Mouse (Mus musculus): ENCODE results near the gene Mast2. TPM values are rescaled to one million over a fixed set of nuclear protein-coding genes. Genes with fewer than 3 reads are reported as not detected.

Mast2 gene
- total and polyA plus RNA-seq, 3 experiments, result 13.3 to 126 (median 46.4) TPM

GRCm38 (mm10) chr4:116403884-116404283 is 60.1 kb downstream of the Mast2 start:
- Histone ChIP-seq H3K36me3 (ENCODE audit: control insufficient read depth in 1 of 2, insufficient read depth in 2 of 2, low read length in 2 of 2) (peaks cover 0 to 27% of the 10 kb centered on the region in 2 experiments; a peak in 2 of 4 replicates), H3K27me3 (ENCODE audit: control insufficient read depth in 1 of 2, insufficient read depth in 2 of 2, low read length in 2 of 2) (no peaks in the 10 kb centered on the region), H3K27ac (ENCODE audit: control insufficient read depth, low read depth, low read length) (no peak overlapping the region), H3K9me3 (replicated peaks; ENCODE audit: insufficient read depth, low read length) (no peaks in the 10 kb centered on the region), H3K4me1 (ENCODE audit: control insufficient read depth in 1 of 2, insufficient read depth in 2 of 2, low read length in 2 of 2) (peaks cover 2 to 17% of the 10 kb centered on the region in 2 experiments; a peak in 3 of 4 replicates), H3K9ac (ENCODE audit: control insufficient read depth, low read depth, low read length, poor library complexity, severe bottlenecking) (no peak overlapping the region), H3K79me2 (ENCODE audit: control insufficient read depth, insufficient read depth, low read length, poor library complexity) (peaks cover 3% of the 10 kb centered on the region; the same call in 1 of the 2 replicates), H3K4me3 (ENCODE audit: control insufficient read depth in 1 of 2, insufficient read depth in 1 of 2, low read depth in 2 of 2, low read length in 2 of 2) (no peak overlapping the region)
- peak; percentile 20 for DNase-seq (ENCODE audit: low read depth, low spot score)
- TF ChIP-seq BHLHE40 (IDR thresholded peaks at IDR 0.05; ENCODE audit: borderline replicate concordance, low read depth, low read length) (no peak), ZC3H11A (IDR thresholded peaks at IDR 0.05; ENCODE audit: low read depth, low read length) (no peak), SMC3 (IDR thresholded peaks at IDR 0.05; ENCODE audit: low read depth, low read length) (peak; percentile 15; the same call in 1 of the 2 replicates), CTCF (IDR thresholded peaks at IDR 0.05 in 2 of 3, conservative IDR thresholded peaks at IDR 0.05 in 1 of 3; ENCODE audit: control insufficient read depth in 1 of 3, insufficient read depth in 1 of 3, low read depth in 2 of 3, low read length in 3 of 3, poor library complexity in 1 of 3, severe bottlenecking in 1 of 3) (peak in 1 of 3 experiments; percentile 15; a peak in 2 of 6 replicates)

GRCm38 (mm10) chr4:116402708-116403107 is 61.3 kb downstream of the Mast2 start:
- Histone ChIP-seq H3K27ac (ENCODE audit: control insufficient read depth, low read depth, low read length) (peak overlapping the region; percentile 24; the same call in 1 of the 2 replicates), H3K36me3 (ENCODE audit: control insufficient read depth in 1 of 2, insufficient read depth in 2 of 2, low read length in 2 of 2) (peaks cover 0 to 27% of the 10 kb centered on the region in 2 experiments; a peak in 2 of 4 replicates), H3K4me1 (ENCODE audit: control insufficient read depth in 1 of 2, insufficient read depth in 2 of 2, low read length in 2 of 2) (peaks cover 2 to 17% of the 10 kb centered on the region in 2 experiments; a peak in 3 of 4 replicates), H3K9me3 (replicated peaks; ENCODE audit: insufficient read depth, low read length) (no peaks in the 10 kb centered on the region), H3K27me3 (ENCODE audit: control insufficient read depth in 1 of 2, insufficient read depth in 2 of 2, low read length in 2 of 2) (no peaks in the 10 kb centered on the region), H3K9ac (ENCODE audit: control insufficient read depth, low read depth, low read length, poor library complexity, severe bottlenecking) (no peak overlapping the region), H3K4me3 (ENCODE audit: control insufficient read depth in 1 of 2, insufficient read depth in 1 of 2, low read depth in 2 of 2, low read length in 2 of 2) (no peak overlapping the region), H3K79me2 (ENCODE audit: control insufficient read depth, insufficient read depth, low read length, poor library complexity) (peaks cover 3% of the 10 kb centered on the region; the same call in 1 of the 2 replicates)
- DNase-seq (ENCODE audit: low read depth, low spot score), result peak; percentile 87
- no peak for TF ChIP-seq ZKSCAN1 (IDR thresholded peaks at IDR 0.05; ENCODE audit: low read depth, low read length)
- no peak for TF ChIP-seq RCOR1 (IDR thresholded peaks at IDR 0.05; ENCODE audit: low read depth, low read length)
- peak; percentile 60 to 74; a peak in 3 of 4 replicates for TF ChIP-seq EP300 (IDR thresholded peaks at IDR 0.05; ENCODE audit: low read depth in 1 of 2, low read length in 2 of 2)
- TF ChIP-seq ETS1 (IDR thresholded peaks at IDR 0.05; ENCODE audit: low read depth, low read length), result peak; percentile 59
- TF ChIP-seq CTCF (IDR thresholded peaks at IDR 0.05 in 2 of 3, conservative IDR thresholded peaks at IDR 0.05 in 1 of 3; ENCODE audit: control insufficient read depth in 1 of 3, insufficient read depth in 1 of 3, low read depth in 2 of 3, low read length in 3 of 3, poor library complexity in 1 of 3, severe bottlenecking in 1 of 3), result no peak
- peak; percentile 91 for TF ChIP-seq GABPA (IDR thresholded peaks at IDR 0.05; ENCODE audit: low read depth, low read length)
- TF ChIP-seq SIN3A (IDR thresholded peaks at IDR 0.05; ENCODE audit: low read length), result 0 out of 2 replicates have a peak, but pooled peaks have one; percentile 22
- no peak for TF ChIP-seq ZC3H11A (IDR thresholded peaks at IDR 0.05; ENCODE audit: low read depth, low read length)
- peak; percentile 33; the same call in 1 of the 2 replicates for TF ChIP-seq HCFC1 (IDR thresholded peaks at IDR 0.05; ENCODE audit: low read depth, low read length)
- no peak for TF ChIP-seq USF2 (IDR thresholded peaks at IDR 0.05; ENCODE audit: borderline replicate concordance in 1 of 2, insufficient read depth in 1 of 2, low read depth in 1 of 2, low read length in 2 of 2)
- 0 out of 2 replicates have a peak, but pooled peaks have one; percentile 6 for TF ChIP-seq GATA1 (IDR thresholded peaks at IDR 0.05; ENCODE audit: low read depth, low read length)
- peak; percentile 97 for TF ChIP-seq MAFK (IDR thresholded peaks at IDR 0.05; ENCODE audit: borderline replicate concordance, low read depth, low read length)
- TF ChIP-seq TAL1 (IDR thresholded peaks at IDR 0.05; ENCODE audit: low read length), result no peak

All from MEL (cell line).